Mouse (Mus musculus) urinary bladder, postnatal 10 days (tissue): ENCODE measurements around the gene Slc46a3.
"Not testable (repeated sequence)": the region's sequence is repeated elsewhere in the genome, so short reads cannot be mapped to it uniquely, and the experiment has no call there.

Experiments used
- DNase-seq: peaks from one replicate; pipeline ENCODE4 v3.0.0; 2022; ENCODE audit warnings: low spot score

Gene Slc46a3

GRCm38 (mm10) chr5:147894455-147895076, at the start of gene Slc46a3:
TSS of gene Slc46a3 (minus strand) at chr5:147894815.
- peak; percentile 57 for DNase-seq

GRCm38 (mm10) chr5:147939226-147939625, 44.6 kb upstream of the Slc46a3 start:
- DNase-seq = no peak

DNA sequence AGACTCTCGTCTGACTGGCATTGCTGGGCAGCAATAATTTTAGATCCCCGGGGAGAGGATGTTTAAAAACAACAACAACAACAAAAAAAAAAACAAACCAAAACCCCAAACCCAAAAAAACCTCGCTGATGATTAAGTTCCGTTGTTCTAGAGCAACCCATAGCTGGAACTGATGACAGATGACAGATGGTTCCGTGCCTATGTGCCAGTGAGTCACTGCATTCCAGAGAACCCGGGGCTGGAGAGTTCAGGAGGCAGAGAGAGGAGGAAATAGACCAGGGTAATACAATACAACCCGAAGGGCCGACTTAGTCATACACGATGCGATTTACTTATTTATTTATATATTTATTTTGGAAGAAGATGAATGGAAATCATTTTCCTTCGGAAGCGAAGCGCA, 40.5 kb upstream of the Slc46a3 start:
- DNase-seq = no peak

GRCm38 (mm10) chr5:147928668-147929497, 34.3 kb upstream of the Slc46a3 start:
- DNase-seq = no peak

GRCm38 (mm10) chr5:147925935-147926604, 31.5 kb upstream of the Slc46a3 start:
- no peak for DNase-seq

GRCm38 (mm10) chr5:147924621-147925020, 30.0 kb upstream of the Slc46a3 start:
- DNase-seq = no peak

DNA sequence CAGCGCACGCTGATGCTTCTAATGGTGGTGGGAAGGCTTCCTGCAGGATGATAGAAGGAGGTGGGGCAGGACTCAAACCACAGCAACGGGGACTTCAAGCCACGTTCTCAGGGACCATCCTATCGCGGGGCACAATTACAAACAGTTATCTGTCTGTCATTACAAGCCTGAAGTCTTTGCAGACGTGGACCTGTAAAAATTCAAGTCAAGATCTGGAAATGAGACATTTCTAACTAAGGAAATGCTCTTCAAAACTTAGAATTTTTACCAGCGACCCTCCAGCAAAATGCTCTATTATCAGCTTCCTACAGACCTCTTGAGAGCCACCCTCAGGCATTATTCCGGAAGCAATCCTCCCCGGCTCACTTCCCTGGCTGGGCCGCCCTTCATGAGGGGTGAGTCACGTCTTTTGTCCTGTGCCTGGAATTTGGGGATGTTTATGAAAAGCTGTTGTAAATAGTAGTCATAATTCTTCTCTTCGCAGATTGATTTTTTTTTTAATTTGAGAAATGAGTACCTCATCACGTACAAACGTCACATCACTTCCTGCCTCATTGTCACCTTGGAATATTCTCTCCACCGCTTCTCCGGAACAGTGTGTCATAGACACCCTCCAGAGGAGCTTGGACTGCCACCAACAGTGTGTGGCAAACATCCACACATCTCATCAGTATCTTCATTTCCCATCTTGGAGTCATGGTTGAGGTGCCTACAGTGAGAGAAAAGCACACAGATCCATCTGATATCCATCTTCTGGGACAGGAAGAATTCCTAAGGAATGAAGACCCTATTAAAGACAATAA, 23.6 kb upstream of the Slc46a3 start:
- no peak for DNase-seq

- DNase-seq = no peak
These were observed 21.6 kb upstream of the Slc46a3 start for GRCm38 (mm10) chr5:147916171-147916570.

DNA sequence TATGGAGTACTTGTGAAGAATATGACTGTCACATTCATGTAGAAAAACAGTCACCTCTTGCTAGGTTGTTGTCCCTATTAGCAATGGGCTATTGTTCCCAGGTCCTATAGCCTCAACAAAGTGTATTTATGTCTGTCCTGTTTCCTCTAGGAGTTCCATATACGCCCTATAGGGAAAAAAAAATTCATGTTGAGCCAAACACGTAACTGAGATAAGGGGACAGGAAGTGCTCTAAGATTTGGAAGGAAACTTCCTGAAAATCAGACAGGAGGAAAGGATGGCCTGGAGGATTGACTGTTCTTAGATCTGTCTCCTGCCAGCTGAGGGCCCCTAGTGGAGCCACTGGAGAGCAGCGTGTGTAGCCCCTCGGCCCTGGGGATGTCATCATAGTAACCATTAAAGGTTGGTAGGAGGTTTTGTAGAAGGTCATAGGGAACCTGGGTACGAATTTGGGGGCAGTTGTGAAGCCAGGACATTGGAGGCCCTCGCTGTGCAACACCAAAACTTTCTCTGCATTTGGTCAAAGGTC, 20.5 kb upstream of the Slc46a3 start:
- DNase-seq = no peak

DNA sequence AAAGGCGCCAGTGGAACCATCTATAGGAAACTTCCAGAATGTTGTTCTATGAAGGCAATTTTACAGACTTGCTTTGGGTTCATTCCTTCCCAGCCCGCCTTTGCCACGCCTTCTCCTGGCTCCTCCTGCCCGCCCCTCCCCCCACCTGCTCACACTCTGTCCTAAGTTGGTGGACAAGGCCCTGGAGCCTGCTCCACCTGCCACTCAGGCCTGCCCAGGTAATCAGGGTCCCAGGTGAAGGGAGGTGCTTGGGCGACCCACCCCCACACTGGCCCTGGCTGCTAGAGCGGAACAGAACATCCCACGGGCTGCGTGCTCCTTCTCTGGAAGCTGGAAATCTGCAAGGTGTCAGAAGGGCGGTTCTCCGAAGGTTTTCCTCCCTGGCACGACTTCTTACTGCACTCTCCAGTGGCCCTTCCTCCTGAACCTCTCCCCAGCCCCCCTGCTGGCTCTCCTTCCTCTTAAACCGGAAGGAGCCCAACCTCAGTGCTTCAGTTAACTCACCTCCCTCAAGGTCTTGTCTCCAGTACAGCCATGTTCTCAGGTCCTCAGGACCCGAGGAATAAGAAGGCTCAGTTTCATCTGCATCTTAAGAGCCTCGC, 18.7 kb upstream of the Slc46a3 start:
- DNase-seq = no peak

GRCm38 (mm10) chr5:147911744-147912143, 17.1 kb upstream of the Slc46a3 start:
- DNase-seq = no peak

GRCm38 (mm10) chr5:147910807-147911509, 16.3 kb upstream of the Slc46a3 start:
- DNase-seq = no peak

DNA sequence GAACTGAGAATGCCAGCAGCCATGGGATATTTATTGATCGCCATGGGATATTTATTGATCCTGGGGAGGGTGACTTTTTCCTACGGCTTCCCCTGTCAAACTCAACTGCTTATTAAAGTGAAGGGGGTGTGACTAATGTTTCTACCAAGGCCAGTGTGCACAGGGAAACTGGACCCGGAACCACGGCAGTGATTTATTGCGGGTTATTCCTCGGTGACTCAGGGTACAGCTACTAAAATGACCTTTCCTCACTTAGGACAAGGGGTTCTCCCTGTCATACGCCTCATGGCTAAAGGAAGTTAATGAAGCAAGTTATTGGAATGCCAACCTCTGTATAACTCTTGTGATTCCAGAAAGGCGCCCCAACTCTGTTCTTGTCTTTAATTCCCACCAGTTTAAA, 13.2 kb upstream of the Slc46a3 start:
- DNase-seq = no peak

- DNase-seq = no peak
These were observed 12.5 kb upstream of the Slc46a3 start for GRCm38 (mm10) chr5:147907144-147907543.

GRCm38 (mm10) chr5:147903166-147903565, 8.6 kb upstream of the Slc46a3 start:
- no peak for DNase-seq

GRCm38 (mm10) chr5:147902008-147902757, 7.6 kb upstream of the Slc46a3 start:
- no peak for DNase-seq

DNA sequence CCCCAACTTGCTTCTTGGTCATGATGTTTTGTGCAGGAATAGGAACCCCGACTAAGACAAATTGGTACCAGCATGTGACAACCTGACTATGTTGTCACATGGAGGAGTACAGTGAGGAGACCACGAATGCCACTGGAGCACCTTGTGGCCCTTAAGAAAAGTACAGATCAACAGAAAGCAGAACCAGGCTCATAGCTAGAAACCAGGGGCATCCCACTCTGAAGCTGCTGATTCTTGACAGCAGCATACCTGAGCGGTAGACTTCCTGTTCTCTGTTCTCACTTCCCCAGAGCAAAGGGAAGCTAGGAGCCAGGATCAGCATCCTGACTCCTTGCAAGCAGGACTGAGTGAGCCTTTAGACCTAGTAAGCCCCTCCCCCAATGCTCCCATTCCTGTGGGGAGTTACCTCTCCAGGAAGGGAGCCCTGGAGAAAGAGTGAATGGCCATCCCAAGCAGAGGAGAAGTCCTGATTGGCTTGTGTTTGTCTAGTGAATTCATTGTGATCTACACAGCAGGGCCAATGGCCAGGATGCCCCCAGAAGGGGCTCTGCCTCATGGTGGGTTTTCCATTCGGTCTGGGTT, 4.4 kb upstream of the Slc46a3 start:
- DNase-seq = no peak

GRCm38 (mm10) chr5:147898254-147898653, 3.6 kb upstream of the Slc46a3 start:
- no peak for DNase-seq

DNA sequence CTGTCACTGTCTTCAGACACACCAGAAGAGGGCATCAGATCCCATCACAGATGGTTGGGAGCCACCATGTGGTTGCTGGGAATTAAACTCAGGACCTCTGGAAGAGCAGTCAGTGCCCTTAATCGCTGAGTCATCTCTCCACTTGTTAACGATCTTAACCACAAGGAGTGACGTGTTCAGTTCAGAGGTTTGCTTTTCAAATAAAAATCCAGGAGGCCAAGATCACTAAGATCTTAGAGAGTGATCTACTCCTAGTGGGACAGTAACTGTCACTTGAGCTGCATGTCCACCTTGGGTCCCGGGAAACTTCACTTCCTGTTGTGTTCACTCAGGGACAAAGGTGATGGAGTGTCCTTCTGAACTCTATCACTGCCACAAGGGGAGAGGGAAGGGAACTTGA, 1.9 kb upstream of the Slc46a3 start:
- not testable (repeated sequence) for DNase-seq
